Mouse (Mus musculus): Measurements from ENCODE around the gene Aqp2.
A peak's percentile ranks its signal among the peaks of the same experiment; 100 is the strongest.

The Aqp2 gene

GRCm38 (mm10) chr15:99592177-99592576 lies 13.3 kb downstream of the Aqp2 start:
- peak; percentile 10 for DNase-seq

- DNase-seq = no peak
These were observed 14.0 kb downstream of the Aqp2 start for GRCm38 (mm10) chr15:99592877-99593276.

GRCm38 (mm10) chr15:99594951-99595350 lies 16.1 kb downstream of the Aqp2 start:
- no peak for DNase-seq

- peak; percentile 89 for DNase-seq
These were observed 17.3 kb downstream of the Aqp2 start for GRCm38 (mm10) chr15:99596056-99596687.

- peak; percentile 4 for DNase-seq
These were observed 18.0 kb downstream of the Aqp2 start for GRCm38 (mm10) chr15:99596841-99597240.

GRCm38 (mm10) chr15:99597596-99597995 lies 18.7 kb downstream of the Aqp2 start:
- DNase-seq = peak; percentile 7

- no peak for DNase-seq
These were observed 20.6 kb downstream of the Aqp2 start for GRCm38 (mm10) chr15:99599245-99600070.

GRCm38 (mm10) chr15:99600986-99601822 lies 22.3 kb downstream of the Aqp2 start, which contains the start of gene Aqp6:
TSS of gene Aqp6 (plus strand) at chr15:99601400.
- no peak for DNase-seq

- no peak for DNase-seq
These were observed 22.9 kb downstream of the Aqp2 start for GRCm38 (mm10) chr15:99601823-99602120.

- DNase-seq = no peak
These were observed 23.5 kb downstream of the Aqp2 start for GRCm38 (mm10) chr15:99602206-99602820.

- DNase-seq = no peak
These were observed 24.4 kb downstream of the Aqp2 start for GRCm38 (mm10) chr15:99603216-99603615.

GRCm38 (mm10) chr15:99605595-99605994 lies 26.7 kb downstream of the Aqp2 start:
- no peak for DNase-seq

- DNase-seq = no peak
These were observed 27.7 kb downstream of the Aqp2 start for GRCm38 (mm10) chr15:99606515-99606914.

- no peak for DNase-seq
These were observed 28.7 kb downstream of the Aqp2 start for GRCm38 (mm10) chr15:99607388-99608113.

GRCm38 (mm10) chr15:99608382-99609125 lies 29.7 kb downstream of the Aqp2 start:
- no peak for DNase-seq

GRCm38 (mm10) chr15:99611563-99611962 lies 32.7 kb downstream of the Aqp2 start:
- no peak for DNase-seq

GRCm38 (mm10) chr15:99614273-99614672 lies 35.4 kb downstream of the Aqp2 start:
- DNase-seq = no peak

- DNase-seq = peak; percentile 68
These were observed 35.9 kb downstream of the Aqp2 start for GRCm38 (mm10) chr15:99614753-99615152.

- no peak for DNase-seq
These were observed 36.4 kb downstream of the Aqp2 start for GRCm38 (mm10) chr15:99615246-99615645.

GRCm38 (mm10) chr15:99618595-99618994 lies 39.7 kb downstream of the Aqp2 start:
- no peak for DNase-seq

GRCm38 (mm10) chr15:99619821-99620220 lies 41.0 kb downstream of the Aqp2 start:
- no peak for DNase-seq

- DNase-seq = no peak
These were observed 43.2 kb downstream of the Aqp2 start for GRCm38 (mm10) chr15:99622063-99622462.

All from kidney, postnatal 10 days (tissue).